Mouse (Mus musculus): ENCODE measurements around the gene Cckar. TPM values are rescaled to one million over a fixed set of nuclear protein-coding genes. Genes with fewer than 3 reads are reported as not detected.
"Not testable (repeated sequence)": the region's sequence is repeated elsewhere in the genome, so short reads cannot be mapped to it uniquely, and the experiment has no call there.

The Cckar gene
- polyA plus RNA-seq, 1 experiment from 2014 or later, result 0.70 TPM

- ATAC-seq, result no peak
- 82% methylated on average over 6 of the region's 6 CpGs for WGBS
Measured at GRCm38 (mm10) chr5:53679651-53680050, 27.9 kb downstream of the Cckar start.

DNA sequence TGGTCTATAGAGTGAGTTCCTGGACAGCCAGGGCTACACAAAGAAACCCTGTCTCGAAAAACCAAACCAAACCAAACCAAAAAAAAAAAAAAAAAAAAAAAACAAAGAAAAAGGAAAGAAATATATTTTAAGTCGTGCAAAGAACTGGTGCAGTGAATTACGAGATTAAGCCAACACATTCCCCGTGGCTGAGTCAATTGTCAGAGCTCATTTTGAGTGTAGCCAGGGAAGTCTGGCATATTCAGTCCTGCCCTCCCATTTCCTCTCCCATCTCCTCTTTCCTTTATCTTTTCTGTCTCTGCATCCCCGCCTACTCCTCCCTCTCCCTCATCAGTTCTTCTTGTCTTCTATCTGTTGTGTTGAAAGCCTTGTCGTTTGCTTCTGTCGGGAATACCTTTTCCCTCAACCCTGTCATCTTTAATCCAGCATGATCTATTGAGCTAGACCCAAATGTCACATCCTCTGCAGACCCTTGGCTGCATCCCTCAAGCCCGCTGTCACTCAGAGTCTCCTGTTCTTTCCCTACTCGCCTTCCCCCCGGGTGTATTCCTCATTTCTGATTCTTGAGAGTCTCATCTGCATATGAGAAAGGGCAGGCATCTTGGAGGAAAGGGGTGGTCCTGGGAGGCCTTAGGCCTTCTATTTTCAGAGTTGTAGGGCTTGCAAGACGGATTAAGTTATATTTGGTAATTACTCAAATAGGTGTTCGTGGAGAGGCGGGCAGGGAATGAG lies 29.3 kb downstream of the Cckar start:
- no peaks in the 10 kb centered on the region for H3K4me1 ChIP-seq (ENCODE audit: control insufficient read depth, insufficient read depth, low read depth, low read length)
- H3K27me3 ChIP-seq (replicated peaks; ENCODE audit: control insufficient read depth, insufficient read depth, low read length), result no peaks in the 10 kb centered on the region
- H3K4me3 ChIP-seq (ENCODE audit: low read length), result no peak overlapping the region
- no peak for ATAC-seq
- 48% methylated on average over 13 of the region's 13 CpGs for WGBS
- H3K9me3 ChIP-seq (ENCODE audit: control insufficient read depth, low read length), result no peaks in the 10 kb centered on the region
- H3K27ac ChIP-seq (ENCODE audit: low read depth, low read length), result no peak overlapping the region
- no peak overlapping the region for H3K4me2 ChIP-seq (ENCODE audit: low read length)
- no peak overlapping the region for H3K9ac ChIP-seq (ENCODE audit: low read depth, low read length)
- H3K36me3 ChIP-seq (ENCODE audit: control insufficient read depth, insufficient read depth, low read length), result no peaks in the 10 kb centered on the region

More at GRCm38 (mm10) chr5:53679651-53680050, 27.9 kb downstream of the Cckar start:
- no peaks in the 10 kb centered on the region for H3K36me3 ChIP-seq (ENCODE audit: control insufficient read depth, insufficient read depth, low read length)
- H3K27ac ChIP-seq (ENCODE audit: low read depth, low read length), result no peak overlapping the region
- H3K4me3 ChIP-seq (ENCODE audit: low read length), result no peak overlapping the region
- H3K4me1 ChIP-seq (ENCODE audit: control insufficient read depth, insufficient read depth, low read depth, low read length), result no peaks in the 10 kb centered on the region
- no peak overlapping the region for H3K9ac ChIP-seq (ENCODE audit: low read depth, low read length)
- no peaks in the 10 kb centered on the region for H3K27me3 ChIP-seq (replicated peaks; ENCODE audit: control insufficient read depth, insufficient read depth, low read length)
- no peaks in the 10 kb centered on the region for H3K9me3 ChIP-seq (ENCODE audit: control insufficient read depth, low read length)
- H3K4me2 ChIP-seq (ENCODE audit: low read length), result no peak overlapping the region

- Histone ChIP-seq H3K27ac (ENCODE audit: low read depth, low read length) (no peak overlapping the region), H3K4me1 (ENCODE audit: control insufficient read depth, insufficient read depth, low read depth, low read length) (no peaks in the 10 kb centered on the region), H3K9me3 (ENCODE audit: control insufficient read depth, low read length) (no peaks in the 10 kb centered on the region), H3K27me3 (replicated peaks; ENCODE audit: control insufficient read depth, insufficient read depth, low read length) (no peaks in the 10 kb centered on the region), H3K9ac (ENCODE audit: low read depth, low read length) (no peak overlapping the region), H3K4me2 (ENCODE audit: low read length) (no peak overlapping the region), H3K36me3 (ENCODE audit: control insufficient read depth, insufficient read depth, low read length) (no peaks in the 10 kb centered on the region), H3K4me3 (ENCODE audit: low read length) (no peak overlapping the region)
- 90% methylated on average over 8 of the region's 8 CpGs for WGBS
- no peak for ATAC-seq
Measured at GRCm38 (mm10) chr5:53676671-53677070, 30.8 kb downstream of the Cckar start.

DNA sequence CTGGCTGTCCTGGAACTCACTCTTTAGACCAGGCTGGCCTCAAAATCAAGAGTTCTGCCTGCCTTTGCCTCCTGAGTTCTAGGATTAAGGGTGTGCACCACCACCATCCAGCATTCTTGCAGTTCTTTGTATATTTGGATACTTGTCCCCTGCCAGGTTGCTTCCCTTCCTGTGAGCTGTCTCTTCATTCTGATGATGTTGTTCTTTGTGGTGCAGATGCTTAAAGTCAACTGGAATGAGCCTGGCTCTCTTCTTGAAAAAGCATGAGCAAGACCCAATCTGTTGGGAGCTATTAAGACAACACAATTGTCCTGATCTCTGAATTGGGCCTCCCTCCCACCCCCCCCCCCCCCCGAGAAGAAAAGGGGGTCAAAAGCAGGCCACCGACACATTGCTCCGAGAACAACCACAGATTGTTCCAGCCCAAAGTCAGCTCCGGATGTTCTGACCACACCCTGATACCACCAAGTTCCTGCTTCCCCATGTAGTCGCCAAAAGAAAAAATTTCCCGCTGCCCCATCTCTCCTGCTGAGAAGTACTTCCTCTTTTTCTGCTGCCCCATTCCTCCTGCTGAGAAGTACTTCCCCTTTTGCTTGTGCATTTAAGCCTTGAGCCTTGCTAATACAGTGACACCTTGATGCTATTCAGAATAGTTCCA lies 33.9 kb downstream of the Cckar start:
- H3K4me2 ChIP-seq (ENCODE audit: low read length); ATAC-seq; H3K9me3 ChIP-seq (ENCODE audit: control insufficient read depth, low read length); H3K9ac ChIP-seq (ENCODE audit: low read depth, low read length); H3K27ac ChIP-seq (ENCODE audit: low read depth, low read length); H3K27me3 ChIP-seq (replicated peaks; ENCODE audit: control insufficient read depth, insufficient read depth, low read length); H3K36me3 ChIP-seq (ENCODE audit: control insufficient read depth, insufficient read depth, low read length); H3K4me3 ChIP-seq (ENCODE audit: low read length); H3K4me1 ChIP-seq (ENCODE audit: control insufficient read depth, insufficient read depth, low read depth, low read length): not testable (repeated sequence)
- WGBS, result 90% methylated on average over 6 of the region's 6 CpGs

GRCm38 (mm10) chr5:53672352-53672751 lies 35.2 kb downstream of the Cckar start:
- Histone ChIP-seq H3K27ac (ENCODE audit: low read depth, low read length) (no peak overlapping the region), H3K27me3 (replicated peaks; ENCODE audit: control insufficient read depth, insufficient read depth, low read length) (no peaks in the 10 kb centered on the region), H3K9me3 (ENCODE audit: control insufficient read depth, low read length) (no peaks in the 10 kb centered on the region), H3K4me3 (ENCODE audit: low read length) (no peak overlapping the region), H3K36me3 (ENCODE audit: control insufficient read depth, insufficient read depth, low read length) (no peaks in the 10 kb centered on the region), H3K4me1 (ENCODE audit: control insufficient read depth, insufficient read depth, low read depth, low read length) (no peaks in the 10 kb centered on the region), H3K4me2 (ENCODE audit: low read length) (no peak overlapping the region), H3K9ac (ENCODE audit: low read depth, low read length) (no peak overlapping the region)
- ATAC-seq, result peak; percentile 83
- WGBS, result 23% methylated on average over 5 of the region's 5 CpGs

GRCm38 (mm10) chr5:53671507-53671906 lies 36.0 kb downstream of the Cckar start:
- Histone ChIP-seq H3K27me3 (replicated peaks; ENCODE audit: control insufficient read depth, insufficient read depth, low read length) (no peaks in the 10 kb centered on the region), H3K9ac (ENCODE audit: low read depth, low read length) (no peak overlapping the region), H3K4me2 (ENCODE audit: low read length) (no peak overlapping the region), H3K4me3 (ENCODE audit: low read length) (no peak overlapping the region), H3K9me3 (ENCODE audit: control insufficient read depth, low read length) (no peaks in the 10 kb centered on the region), H3K27ac (ENCODE audit: low read depth, low read length) (no peak overlapping the region), H3K4me1 (ENCODE audit: control insufficient read depth, insufficient read depth, low read depth, low read length) (no peaks in the 10 kb centered on the region), H3K36me3 (ENCODE audit: control insufficient read depth, insufficient read depth, low read length) (no peaks in the 10 kb centered on the region)
- no peak for ATAC-seq
- 43% methylated on average over 4 of the region's 4 CpGs for WGBS

DNA sequence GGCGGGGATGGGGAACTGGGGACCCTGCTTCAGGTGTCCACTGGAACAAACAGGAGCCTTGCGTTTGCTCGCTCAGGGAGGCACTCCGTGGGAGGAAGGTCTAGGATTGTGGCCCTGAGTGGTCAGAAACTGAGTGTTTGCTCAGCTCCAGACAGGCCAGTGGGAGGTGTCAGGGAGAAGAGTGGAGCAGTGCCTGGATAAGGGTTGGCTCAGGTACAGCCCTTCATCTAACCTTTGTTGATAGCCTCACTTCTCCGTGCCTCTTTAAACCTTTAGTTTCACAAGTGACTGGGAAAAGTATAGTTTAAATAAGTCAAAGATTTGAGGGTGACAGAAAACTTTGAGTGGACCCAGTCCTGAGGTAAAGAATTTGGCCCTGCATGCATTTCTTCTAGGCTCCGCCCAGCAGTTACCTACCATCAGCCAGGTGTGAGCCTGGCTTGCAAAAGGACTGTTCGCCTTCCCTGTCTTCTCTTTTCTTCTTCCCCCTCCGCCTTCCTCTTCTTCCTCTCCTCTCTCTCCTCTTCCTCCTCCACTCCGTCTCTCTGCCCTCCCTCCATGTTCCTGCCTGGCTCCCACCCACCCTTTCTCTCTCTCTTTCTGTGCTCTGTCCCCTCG lies 37.1 kb downstream of the Cckar start:
- Histone ChIP-seq H3K4me3 (ENCODE audit: low read length) (no peak overlapping the region), H3K27ac (ENCODE audit: low read depth, low read length) (no peak overlapping the region), H3K36me3 (ENCODE audit: control insufficient read depth, insufficient read depth, low read length) (no peaks in the 10 kb centered on the region), H3K4me2 (ENCODE audit: low read length) (no peak overlapping the region), H3K9ac (ENCODE audit: low read depth, low read length) (no peak overlapping the region), H3K4me1 (ENCODE audit: control insufficient read depth, insufficient read depth, low read depth, low read length) (no peaks in the 10 kb centered on the region), H3K9me3 (ENCODE audit: control insufficient read depth, low read length) (no peaks in the 10 kb centered on the region), H3K27me3 (replicated peaks; ENCODE audit: control insufficient read depth, insufficient read depth, low read length) (no peaks in the 10 kb centered on the region)
- 90% methylated on average over 10 of the region's 10 CpGs for WGBS
- ATAC-seq, result no peak

DNA sequence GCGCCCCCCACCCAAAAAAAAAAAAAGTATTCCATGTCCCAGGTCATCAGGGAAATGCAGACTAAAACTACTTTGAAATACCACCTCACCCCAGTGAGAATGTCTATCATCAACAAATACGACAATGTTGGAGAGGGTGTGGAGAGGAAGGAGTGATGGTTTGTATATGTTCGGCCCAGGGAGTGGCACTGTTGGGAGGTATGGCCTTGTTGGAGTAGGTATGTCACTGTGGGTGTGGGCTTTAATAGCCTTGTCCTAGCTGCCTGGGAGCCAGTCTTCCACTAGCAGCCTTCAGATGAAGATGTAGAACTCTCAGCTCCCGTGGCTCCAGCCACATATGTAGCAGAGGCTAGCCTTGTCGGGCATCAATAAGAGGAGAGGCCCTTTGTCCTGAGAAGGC lies 39.5 kb downstream of the Cckar start:
- Histone ChIP-seq H3K27ac (ENCODE audit: low read depth, low read length) (no peak overlapping the region), H3K4me3 (ENCODE audit: low read length) (no peak overlapping the region), H3K4me1 (ENCODE audit: control insufficient read depth, insufficient read depth, low read depth, low read length) (no peaks in the 10 kb centered on the region), H3K36me3 (ENCODE audit: control insufficient read depth, insufficient read depth, low read length) (no peaks in the 10 kb centered on the region), H3K4me2 (ENCODE audit: low read length) (no peak overlapping the region), H3K9me3 (ENCODE audit: control insufficient read depth, low read length) (no peaks in the 10 kb centered on the region), H3K27me3 (replicated peaks; ENCODE audit: control insufficient read depth, insufficient read depth, low read length) (no peaks in the 10 kb centered on the region), H3K9ac (ENCODE audit: low read depth, low read length) (no peak overlapping the region)
- 92% methylated on average over 5 of the region's 5 CpGs for WGBS
- ATAC-seq, result no peak

- H3K9me3 ChIP-seq (ENCODE audit: control insufficient read depth, low read length), result no peaks in the 10 kb centered on the region
- H3K4me2 ChIP-seq (ENCODE audit: low read length), result no peak overlapping the region
- H3K4me3 ChIP-seq (ENCODE audit: low read length), result no peak overlapping the region
- no peak overlapping the region for H3K9ac ChIP-seq (ENCODE audit: low read depth, low read length)
- no peaks in the 10 kb centered on the region for H3K27me3 ChIP-seq (replicated peaks; ENCODE audit: control insufficient read depth, insufficient read depth, low read length)
- ATAC-seq, result no peak
- no peaks in the 10 kb centered on the region for H3K4me1 ChIP-seq (ENCODE audit: control insufficient read depth, insufficient read depth, low read depth, low read length)
- no peak overlapping the region for H3K27ac ChIP-seq (ENCODE audit: low read depth, low read length)
- H3K36me3 ChIP-seq (ENCODE audit: control insufficient read depth, insufficient read depth, low read length), result no peaks in the 10 kb centered on the region
Measured at GRCm38 (mm10) chr5:53663665-53664064, 43.8 kb downstream of the Cckar start.
